Mouse (Mus musculus): ENCODE measurements around the gene Nacc1. TPM values are rescaled to one million over a fixed set of nuclear protein-coding genes. Genes with fewer than 3 reads are reported as not detected.
A peak's percentile ranks its signal among the peaks of the same experiment; 100 is the strongest.

Nacc1 gene
- total and polyA plus RNA-seq, 3 experiments, result 42.5 to 106 TPM; not detected in 1

DNA sequence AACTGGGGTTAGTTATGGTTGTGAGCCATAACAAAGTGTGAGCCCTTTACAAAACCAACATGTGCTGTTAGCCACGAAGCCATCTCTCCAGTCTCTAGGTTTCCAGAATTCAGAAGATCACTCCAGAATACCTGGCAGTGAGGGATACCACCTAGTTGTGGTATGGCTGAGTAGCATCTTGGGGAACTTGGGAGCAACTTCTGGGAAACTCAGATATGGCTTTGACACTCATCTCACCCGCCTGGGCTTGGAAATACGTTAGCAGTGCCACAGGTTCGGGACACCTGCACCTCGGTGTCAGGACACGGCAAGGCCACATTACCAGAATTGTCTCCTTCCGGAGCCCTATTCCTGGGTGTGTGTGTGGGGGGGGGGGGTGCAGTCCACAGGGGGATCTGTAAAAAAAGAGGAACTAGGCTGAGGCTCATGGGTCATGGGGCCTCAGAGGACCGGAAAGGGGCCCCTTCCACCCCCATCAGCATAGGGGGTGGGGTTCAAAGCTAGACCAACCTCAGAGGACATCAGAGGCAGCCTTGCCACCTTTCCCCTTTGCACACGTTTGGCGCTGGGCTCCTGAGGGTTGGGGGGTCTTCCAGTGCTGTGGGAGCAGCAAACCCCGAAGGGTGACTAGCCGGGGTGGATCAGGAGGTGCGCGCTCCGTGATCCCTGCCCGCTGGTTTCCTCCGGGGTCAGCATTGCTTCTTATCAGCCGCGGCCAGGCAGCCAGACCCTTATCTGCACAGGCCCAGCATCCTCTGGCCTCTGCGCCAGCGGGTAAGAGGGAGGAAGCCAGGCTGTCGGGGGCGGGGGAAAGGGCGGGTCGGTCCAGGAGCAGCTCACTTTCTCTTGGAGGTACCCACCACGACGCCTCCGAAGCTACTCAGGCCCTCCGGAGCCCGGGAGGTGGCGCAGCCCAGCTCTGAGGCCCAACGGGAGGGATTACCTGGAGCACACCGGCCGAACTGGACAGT, 13.6 kb upstream of the Nacc1 start, which contains the start of gene Lyl1 (continued):
- TF ChIP-seq ZNF384 (IDR thresholded peaks at IDR 0.05; ENCODE audit: low read depth, low read length), result peak; percentile 26; the same call in 1 of the 2 replicates
- TF ChIP-seq CHD1 (IDR thresholded peaks at IDR 0.05; ENCODE audit: low read depth, low read length), result 0 out of 2 replicates have a peak, but pooled peaks have one; percentile 59
- TF ChIP-seq BHLHE40 (IDR thresholded peaks at IDR 0.05; ENCODE audit: borderline replicate concordance, low read depth, low read length), result peak; percentile 13; the same call in 1 of the 2 replicates
- TF ChIP-seq MAZ (IDR thresholded peaks at IDR 0.05; ENCODE audit: low read depth, low read length), result peak; percentile 94
- peak; percentile 84 for TF ChIP-seq RCOR1 (IDR thresholded peaks at IDR 0.05; ENCODE audit: low read depth, low read length)
- TF ChIP-seq GATA1 (IDR thresholded peaks at IDR 0.05; ENCODE audit: low read depth, low read length), result peak; percentile 97

- peak; percentile 48 for DNase-seq (ENCODE audit: low read depth, low spot score)
- H3K9ac ChIP-seq (ENCODE audit: control insufficient read depth, low read depth, low read length, poor library complexity, severe bottlenecking), result peak overlapping the region; percentile 63
- peaks cover 0 to 15% of the 10 kb centered on the region in 2 experiments; a peak in 3 of 4 replicates for H3K36me3 ChIP-seq (ENCODE audit: control insufficient read depth in 1 of 2, insufficient read depth in 2 of 2, low read length in 2 of 2)
- no peak overlapping the region for H3K4me3 ChIP-seq (ENCODE audit: control insufficient read depth in 1 of 2, insufficient read depth in 1 of 2, low read depth in 2 of 2, low read length in 2 of 2)
- no peaks in the 10 kb centered on the region for H3K9me3 ChIP-seq (replicated peaks; ENCODE audit: insufficient read depth, low read length)
- peaks cover 32% of the 10 kb centered on the region for H3K79me2 ChIP-seq (ENCODE audit: control insufficient read depth, insufficient read depth, low read length, poor library complexity)
- TF ChIP-seq RAD21 (IDR thresholded peaks at IDR 0.05; ENCODE audit: low read depth, low read length) (no peak), POLR2AphosphoS5 (IDR thresholded peaks at IDR 0.05; ENCODE audit: borderline replicate concordance, low read depth, low read length) (no peak), TAL1 (IDR thresholded peaks at IDR 0.05; ENCODE audit: low read length) (no peak), POLR2A (IDR thresholded peaks at IDR 0.05; ENCODE audit: control insufficient read depth in 1 of 2, insufficient read depth in 1 of 2, low read depth in 1 of 2, low read length in 2 of 2, poor library complexity in 1 of 2) (no peak; a peak in 2 of 4 replicates), ZKSCAN1 (IDR thresholded peaks at IDR 0.05; ENCODE audit: low read depth, low read length) (no peak), E2F4 (IDR thresholded peaks at IDR 0.05; ENCODE audit: borderline replicate concordance, low read depth, low read length) (0 out of 2 replicates have a peak, but pooled peaks have one; percentile 4), CHD2 (IDR thresholded peaks at IDR 0.05; ENCODE audit: low read length) (no peak), BHLHE40 (IDR thresholded peaks at IDR 0.05; ENCODE audit: borderline replicate concordance, low read depth, low read length) (no peak), ELF1 (IDR thresholded peaks at IDR 0.05; ENCODE audit: low read depth, low read length) (no peak), UBTF (IDR thresholded peaks at IDR 0.05; ENCODE audit: borderline replicate concordance, insufficient read depth, low read depth, low read length) (no peak), ETS1 (IDR thresholded peaks at IDR 0.05; ENCODE audit: low read depth, low read length) (no peak), ZMIZ1 (IDR thresholded peaks at IDR 0.05; ENCODE audit: low read depth, low read length) (no peak), KAT2A (conservative IDR thresholded peaks at IDR 0.05; ENCODE audit: low read depth, low read length) (no peak), SIN3A (IDR thresholded peaks at IDR 0.05; ENCODE audit: low read length) (no peak), RCOR1 (IDR thresholded peaks at IDR 0.05; ENCODE audit: low read depth, low read length) (no peak), POLR2AphosphoS2 (IDR thresholded peaks at IDR 0.05; ENCODE audit: low read length) (no peak), GABPA (IDR thresholded peaks at IDR 0.05; ENCODE audit: low read depth, low read length) (no peak), ZNF384 (IDR thresholded peaks at IDR 0.05; ENCODE audit: low read depth, low read length) (no peak), USF1 (IDR thresholded peaks at IDR 0.05; ENCODE audit: low read depth, low read length) (no peak), MAX (IDR thresholded peaks at IDR 0.05; ENCODE audit: low read length) (no peak), TBP (IDR thresholded peaks at IDR 0.05; ENCODE audit: low read depth, low read length) (peak; percentile 56; the same call in 1 of the 2 replicates), MYC (IDR thresholded peaks at IDR 0.05; ENCODE audit: low read depth, low read length) (0 out of 2 replicates have a peak, but pooled peaks have one; percentile 19)
- H3K4me1 ChIP-seq (ENCODE audit: control insufficient read depth in 1 of 2, insufficient read depth in 2 of 2, low read length in 2 of 2), result peaks cover 6 to 24% of the 10 kb centered on the region in 2 experiments
- H3K27me3 ChIP-seq (ENCODE audit: control insufficient read depth in 1 of 2, insufficient read depth in 2 of 2, low read length in 2 of 2), result no peaks in the 10 kb centered on the region
- peak overlapping the region; percentile 94 for H3K27ac ChIP-seq (ENCODE audit: control insufficient read depth, low read depth, low read length)
Measured at GRCm38 (mm10) chr8:84700526-84700925, 12.9 kb upstream of the Nacc1 start.
